Mouse (Mus musculus): Measurements from ENCODE around the gene Snrnp40.

The Snrnp40 gene

GRCm38 (mm10) chr4:130387256-130387655 is 27.3 kb downstream of the Snrnp40 start:
- DNase-seq = no peak

DNA sequence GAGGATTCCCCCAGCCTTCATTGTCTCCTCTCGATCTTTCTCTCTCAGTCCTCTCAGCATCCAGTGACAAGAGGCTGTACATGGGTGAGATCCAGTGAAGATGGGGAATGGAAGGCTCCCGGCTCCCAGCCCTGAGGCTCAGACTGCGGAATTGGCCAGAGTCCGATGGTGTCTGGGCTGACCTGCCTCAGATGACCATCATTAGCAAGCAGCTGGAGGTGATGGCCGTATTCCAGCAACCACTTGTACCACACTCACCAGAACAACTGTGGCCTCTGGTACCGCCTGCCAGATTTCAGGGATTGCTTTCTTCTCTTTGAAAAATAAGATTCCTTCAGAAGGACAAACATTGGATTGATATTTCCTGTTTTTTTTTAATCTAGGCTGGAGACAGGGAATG is 29.6 kb downstream of the Snrnp40 start:
- DNase-seq = no peak

DNA sequence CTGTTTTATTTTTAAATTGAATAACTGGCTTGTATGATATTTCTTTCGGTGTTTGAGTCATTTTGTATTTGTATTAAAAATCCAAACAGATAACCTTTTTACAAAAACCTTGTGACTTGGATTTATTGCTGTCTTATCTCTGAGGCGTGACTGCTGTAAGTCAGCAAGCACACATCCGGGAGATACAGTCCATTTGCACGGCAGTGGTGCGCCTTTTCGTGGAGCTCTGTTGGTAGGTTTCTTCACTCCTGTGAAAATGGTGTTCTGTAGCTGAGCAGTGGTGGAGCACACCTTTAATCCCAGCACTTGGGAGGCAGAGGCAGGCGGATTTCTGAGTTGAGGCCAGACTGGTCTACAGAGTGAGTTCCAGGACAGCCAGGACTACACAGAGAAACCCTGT is 30.0 kb downstream of the Snrnp40 start:
- no peak for DNase-seq

- no peak for DNase-seq
Measured at GRCm38 (mm10) chr4:130391265-130391664, 31.3 kb downstream of the Snrnp40 start.

Data from spleen, adult 18-20 months (tissue).